Mouse (Mus musculus): ENCODE measurements around the gene Pax7. TPM values are rescaled to one million over a fixed set of nuclear protein-coding genes. Genes with fewer than 3 reads are reported as not detected.

Pax7 gene
- polyA plus RNA-seq, 1 experiment from 2014 or later = 0.27 TPM

- peaks cover 23% of the 10 kb centered on the region for H3K27me3 ChIP-seq (ENCODE audit: control insufficient read depth, insufficient read depth, low read length)
- no peak overlapping the region for H3K27ac ChIP-seq (ENCODE audit: low read depth, low read length)
- ATAC-seq (ENCODE audit: low read depth) = peak; percentile 61; the same call in 1 of the 2 replicates
- WGBS = 1% methylated on average over 25 of the region's 25 CpGs
- no peaks in the 10 kb centered on the region for H3K4me1 ChIP-seq (ENCODE audit: control insufficient read depth, insufficient read depth, low read length)
- H3K9me3 ChIP-seq (ENCODE audit: control insufficient read depth, low read length) = no peaks in the 10 kb centered on the region
- no peaks in the 10 kb centered on the region for H3K36me3 ChIP-seq (ENCODE audit: control insufficient read depth, insufficient read depth, low read length)
- H3K9ac ChIP-seq (replicated peaks; ENCODE audit: low read depth, low read length) = no peak overlapping the region
- H3K4me3 ChIP-seq (ENCODE audit: low read depth, low read length) = no peak overlapping the region
- no peak overlapping the region for H3K4me2 ChIP-seq (ENCODE audit: low read depth, low read length)
Measured at GRCm38 (mm10) chr4:139852219-139853035, 19.1 kb upstream of the Pax7 start.

- Histone ChIP-seq H3K27me3 (ENCODE audit: control insufficient read depth, insufficient read depth, low read length) (peaks cover 23% of the 10 kb centered on the region), H3K27ac (ENCODE audit: low read depth, low read length) (no peak overlapping the region)
- WGBS = 20% methylated on average over 15 of the region's 15 CpGs
Measured at GRCm38 (mm10) chr4:139851387-139851786, 18.1 kb upstream of the Pax7 start.

GRCm38 (mm10) chr4:139850547-139851170 is 17.3 kb upstream of the Pax7 start:
- H3K4me1 ChIP-seq (ENCODE audit: control insufficient read depth, insufficient read depth, low read length) = no peaks in the 10 kb centered on the region
- H3K4me2 ChIP-seq (ENCODE audit: low read depth, low read length) = no peak overlapping the region
- no peaks in the 10 kb centered on the region for H3K36me3 ChIP-seq (ENCODE audit: control insufficient read depth, insufficient read depth, low read length)
- WGBS = 15% methylated on average over 8 of the region's 8 CpGs
- no peak for ATAC-seq (ENCODE audit: low read depth)
- H3K27ac ChIP-seq (ENCODE audit: low read depth, low read length) = no peak overlapping the region
- no peak overlapping the region for H3K4me3 ChIP-seq (ENCODE audit: low read depth, low read length)
- H3K9ac ChIP-seq (replicated peaks; ENCODE audit: low read depth, low read length) = no peak overlapping the region
- H3K9me3 ChIP-seq (ENCODE audit: control insufficient read depth, low read length) = no peaks in the 10 kb centered on the region
- peaks cover 23% of the 10 kb centered on the region for H3K27me3 ChIP-seq (ENCODE audit: control insufficient read depth, insufficient read depth, low read length)

More at GRCm38 (mm10) chr4:139851387-139851786, 18.1 kb upstream of the Pax7 start:
- no peak overlapping the region for H3K4me3 ChIP-seq (ENCODE audit: low read depth, low read length)
- no peak overlapping the region for H3K9ac ChIP-seq (replicated peaks; ENCODE audit: low read depth, low read length)
- H3K4me2 ChIP-seq (ENCODE audit: low read depth, low read length) = no peak overlapping the region
- no peaks in the 10 kb centered on the region for H3K4me1 ChIP-seq (ENCODE audit: control insufficient read depth, insufficient read depth, low read length)
- no peaks in the 10 kb centered on the region for H3K36me3 ChIP-seq (ENCODE audit: control insufficient read depth, insufficient read depth, low read length)
- no peak for ATAC-seq (ENCODE audit: low read depth)
- H3K9me3 ChIP-seq (ENCODE audit: control insufficient read depth, low read length) = no peaks in the 10 kb centered on the region

DNA sequence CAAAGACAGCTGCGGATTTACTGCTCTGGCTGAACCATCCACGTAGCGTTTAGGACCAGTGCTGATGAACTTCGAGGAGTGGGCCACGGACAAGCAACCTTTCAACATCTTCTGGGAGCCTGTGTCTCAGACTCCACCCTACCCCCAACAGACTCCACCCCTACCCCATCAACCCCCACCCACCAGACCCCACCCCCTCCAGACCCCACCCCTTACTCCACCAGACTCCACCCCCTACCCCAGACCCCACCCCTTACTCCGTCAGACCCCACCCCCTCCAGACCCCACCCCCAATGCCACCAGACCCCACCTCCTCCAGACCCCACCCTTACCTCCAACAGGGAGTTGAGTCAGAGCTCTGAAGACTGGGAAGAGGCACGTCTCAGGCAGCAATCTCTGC is 10.1 kb upstream of the Pax7 start:
- ATAC-seq (ENCODE audit: low read depth) = no peak
- H3K27me3 ChIP-seq (ENCODE audit: control insufficient read depth, insufficient read depth, low read length) = no peaks in the 10 kb centered on the region
- no peaks in the 10 kb centered on the region for H3K4me1 ChIP-seq (ENCODE audit: control insufficient read depth, insufficient read depth, low read length)
- H3K36me3 ChIP-seq (ENCODE audit: control insufficient read depth, insufficient read depth, low read length) = no peaks in the 10 kb centered on the region
- 10% methylated on average over 7 of the region's 7 CpGs for WGBS
- H3K27ac ChIP-seq (ENCODE audit: low read depth, low read length) = no peak overlapping the region
- no peak overlapping the region for H3K4me2 ChIP-seq (ENCODE audit: low read depth, low read length)
- H3K4me3 ChIP-seq (ENCODE audit: low read depth, low read length) = no peak overlapping the region
- no peaks in the 10 kb centered on the region for H3K9me3 ChIP-seq (ENCODE audit: control insufficient read depth, low read length)
- no peak overlapping the region for H3K9ac ChIP-seq (replicated peaks; ENCODE audit: low read depth, low read length)

DNA sequence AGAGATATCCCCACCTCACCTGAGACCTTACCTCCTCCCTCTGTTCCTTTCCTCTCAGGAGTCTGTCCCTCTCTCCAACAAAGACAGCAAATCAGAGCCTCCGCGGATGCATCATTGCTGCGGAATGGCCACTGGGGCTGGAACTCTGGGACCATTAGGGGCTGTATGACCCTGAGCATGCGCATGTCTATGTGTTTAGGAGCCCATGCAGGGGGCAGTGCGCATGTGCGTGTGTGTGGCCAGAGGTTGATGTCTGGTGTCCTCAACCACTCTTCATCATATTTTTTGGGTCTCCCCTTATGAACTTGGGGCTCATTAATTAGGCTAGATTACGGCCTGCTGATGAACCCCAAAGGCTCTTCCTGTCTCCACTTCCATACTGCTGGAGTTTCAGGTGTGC is 9.6 kb upstream of the Pax7 start:
- no peaks in the 10 kb centered on the region for H3K9me3 ChIP-seq (ENCODE audit: control insufficient read depth, low read length)
- 69% methylated on average over 7 of the region's 7 CpGs for WGBS
- ATAC-seq (ENCODE audit: low read depth) = no peak
- H3K4me1 ChIP-seq (ENCODE audit: control insufficient read depth, insufficient read depth, low read length) = no peaks in the 10 kb centered on the region
- H3K27me3 ChIP-seq (ENCODE audit: control insufficient read depth, insufficient read depth, low read length) = no peaks in the 10 kb centered on the region
- H3K4me2 ChIP-seq (ENCODE audit: low read depth, low read length) = no peak overlapping the region
- no peak overlapping the region for H3K4me3 ChIP-seq (ENCODE audit: low read depth, low read length)
- no peaks in the 10 kb centered on the region for H3K36me3 ChIP-seq (ENCODE audit: control insufficient read depth, insufficient read depth, low read length)
- no peak overlapping the region for H3K9ac ChIP-seq (replicated peaks; ENCODE audit: low read depth, low read length)
- no peak overlapping the region for H3K27ac ChIP-seq (ENCODE audit: low read depth, low read length)

GRCm38 (mm10) chr4:139840939-139841500 is 7.7 kb upstream of the Pax7 start:
- Histone ChIP-seq H3K27ac (ENCODE audit: low read depth, low read length) (no peak overlapping the region), H3K4me2 (ENCODE audit: low read depth, low read length) (no peak overlapping the region), H3K9me3 (ENCODE audit: control insufficient read depth, low read length) (no peaks in the 10 kb centered on the region), H3K27me3 (ENCODE audit: control insufficient read depth, insufficient read depth, low read length) (no peaks in the 10 kb centered on the region), H3K4me1 (ENCODE audit: control insufficient read depth, insufficient read depth, low read length) (no peaks in the 10 kb centered on the region), H3K36me3 (ENCODE audit: control insufficient read depth, insufficient read depth, low read length) (no peaks in the 10 kb centered on the region), H3K4me3 (ENCODE audit: low read depth, low read length) (no peak overlapping the region), H3K9ac (replicated peaks; ENCODE audit: low read depth, low read length) (no peak overlapping the region)
- WGBS = 52% methylated on average over 9 of the region's 9 CpGs
- no peak for ATAC-seq (ENCODE audit: low read depth)

DNA sequence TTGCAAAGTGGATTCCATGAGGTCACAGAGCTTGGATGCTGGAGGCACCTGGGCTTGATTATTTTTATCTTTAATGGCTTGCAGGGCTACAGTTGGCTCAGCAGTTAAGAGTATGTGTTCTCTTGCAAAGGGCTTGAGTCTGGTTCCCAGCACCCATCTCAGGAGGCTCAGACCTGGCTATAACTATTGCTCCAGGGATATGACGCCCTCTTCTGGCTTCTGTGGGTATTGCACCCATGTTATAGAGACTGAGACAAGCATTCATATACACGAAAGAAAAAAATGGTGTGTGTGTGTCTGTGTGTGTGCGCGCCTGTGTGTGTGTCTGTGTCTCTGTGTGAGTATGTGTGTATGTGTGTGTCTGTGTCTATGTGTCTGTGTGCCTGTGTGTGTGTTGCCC is 7.1 kb upstream of the Pax7 start:
- no peak overlapping the region for H3K4me2 ChIP-seq (ENCODE audit: low read depth, low read length)
- 79% methylated on average over 4 of the region's 4 CpGs for WGBS
- ATAC-seq (ENCODE audit: low read depth) = no peak
- H3K4me3 ChIP-seq (ENCODE audit: low read depth, low read length) = no peak overlapping the region
- no peaks in the 10 kb centered on the region for H3K9me3 ChIP-seq (ENCODE audit: control insufficient read depth, low read length)
- H3K27me3 ChIP-seq (ENCODE audit: control insufficient read depth, insufficient read depth, low read length) = no peaks in the 10 kb centered on the region
- H3K9ac ChIP-seq (replicated peaks; ENCODE audit: low read depth, low read length) = no peak overlapping the region
- H3K27ac ChIP-seq (ENCODE audit: low read depth, low read length) = no peak overlapping the region
- H3K36me3 ChIP-seq (ENCODE audit: control insufficient read depth, insufficient read depth, low read length) = no peaks in the 10 kb centered on the region
- no peaks in the 10 kb centered on the region for H3K4me1 ChIP-seq (ENCODE audit: control insufficient read depth, insufficient read depth, low read length)

GRCm38 (mm10) chr4:139836681-139837080 is 3.4 kb upstream of the Pax7 start:
- Histone ChIP-seq H3K4me1 (ENCODE audit: control insufficient read depth, insufficient read depth, low read length) (peaks cover 9% of the 10 kb centered on the region; the same call in 1 of the 2 replicates), H3K36me3 (ENCODE audit: control insufficient read depth, insufficient read depth, low read length) (no peaks in the 10 kb centered on the region), H3K27ac (ENCODE audit: low read depth, low read length) (no peak overlapping the region), H3K27me3 (ENCODE audit: control insufficient read depth, insufficient read depth, low read length) (peaks cover 10% of the 10 kb centered on the region; the same call in 1 of the 2 replicates), H3K4me2 (ENCODE audit: low read depth, low read length) (no peak overlapping the region), H3K9me3 (ENCODE audit: control insufficient read depth, low read length) (no peaks in the 10 kb centered on the region), H3K4me3 (ENCODE audit: low read depth, low read length) (no peak overlapping the region), H3K9ac (replicated peaks; ENCODE audit: low read depth, low read length) (no peak overlapping the region)
- no peak for ATAC-seq (ENCODE audit: low read depth)
- WGBS = 6% methylated on average over 5 of the region's 5 CpGs

- Histone ChIP-seq H3K9ac (replicated peaks; ENCODE audit: low read depth, low read length) (no peak overlapping the region), H3K36me3 (ENCODE audit: control insufficient read depth, insufficient read depth, low read length) (no peaks in the 10 kb centered on the region), H3K9me3 (ENCODE audit: control insufficient read depth, low read length) (no peaks in the 10 kb centered on the region), H3K4me2 (ENCODE audit: low read depth, low read length) (no peak overlapping the region), H3K27me3 (ENCODE audit: control insufficient read depth, insufficient read depth, low read length) (peaks cover 14% of the 10 kb centered on the region; the same call in 1 of the 2 replicates), H3K4me1 (ENCODE audit: control insufficient read depth, insufficient read depth, low read length) (peaks cover 12% of the 10 kb centered on the region; the same call in 1 of the 2 replicates), H3K27ac (ENCODE audit: low read depth, low read length) (no peak overlapping the region), H3K4me3 (ENCODE audit: low read depth, low read length) (no peak overlapping the region)
- ATAC-seq (ENCODE audit: low read depth) = no peak
- WGBS = under 1% methylated on average over 8 of the region's 8 CpGs
Measured at GRCm38 (mm10) chr4:139836196-139836595, 2.9 kb upstream of the Pax7 start.
